Mouse (Mus musculus): ENCODE data around the gene Dnah12.
A peak's percentile ranks its signal among the peaks of the same experiment; 100 is the strongest.
"Not testable (repeated sequence)": the region's sequence is repeated elsewhere in the genome, so short reads cannot be mapped to it uniquely, and the experiment has no call there.

Dnah12 gene

DNA sequence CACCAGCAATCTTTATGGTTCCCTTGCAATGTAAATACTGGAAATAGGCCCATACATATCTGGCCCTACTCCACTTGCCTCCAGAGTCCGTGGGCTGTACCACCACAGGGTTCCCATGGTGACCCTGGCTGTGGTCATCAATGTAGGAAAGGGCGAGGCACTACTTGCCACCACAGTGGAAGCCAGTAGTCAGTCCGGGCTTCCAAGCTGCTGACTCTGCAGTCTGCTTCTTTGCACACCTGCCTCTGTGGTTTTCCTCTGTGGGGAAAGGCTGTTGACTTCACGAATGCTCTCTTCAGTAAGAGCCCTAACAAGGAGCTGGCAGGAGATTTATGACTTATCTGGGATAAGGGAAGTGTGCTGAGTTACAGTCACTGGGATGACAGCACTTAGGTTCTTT, 185.7 kb downstream of the Dnah12 start:
- DNase-seq (ENCODE audit: inconsistent age in 2 of 2, low spot score in 1 of 2) = no peak

DNA sequence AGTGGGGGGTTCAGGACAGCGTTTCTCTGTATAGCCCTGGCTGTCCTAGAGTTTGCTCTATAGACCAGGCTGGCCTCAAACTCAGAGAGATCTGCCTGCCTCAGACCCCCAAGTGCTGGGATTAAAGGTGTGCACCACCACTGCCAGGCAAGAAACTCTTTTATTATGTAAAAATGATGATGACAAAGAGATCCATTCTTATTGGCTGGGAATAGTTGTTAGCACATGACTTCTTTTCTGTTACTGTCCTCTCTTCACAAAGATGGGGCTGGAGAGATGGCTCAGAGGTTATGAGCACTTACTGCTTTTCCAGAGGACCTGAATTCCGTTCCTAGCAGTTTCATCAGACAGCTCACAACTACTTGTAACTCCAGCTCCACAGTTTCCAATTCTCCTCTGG, 186.9 kb downstream of the Dnah12 start:
- no peak for DNase-seq (ENCODE audit: inconsistent age in 2 of 2, low spot score in 1 of 2)

DNA sequence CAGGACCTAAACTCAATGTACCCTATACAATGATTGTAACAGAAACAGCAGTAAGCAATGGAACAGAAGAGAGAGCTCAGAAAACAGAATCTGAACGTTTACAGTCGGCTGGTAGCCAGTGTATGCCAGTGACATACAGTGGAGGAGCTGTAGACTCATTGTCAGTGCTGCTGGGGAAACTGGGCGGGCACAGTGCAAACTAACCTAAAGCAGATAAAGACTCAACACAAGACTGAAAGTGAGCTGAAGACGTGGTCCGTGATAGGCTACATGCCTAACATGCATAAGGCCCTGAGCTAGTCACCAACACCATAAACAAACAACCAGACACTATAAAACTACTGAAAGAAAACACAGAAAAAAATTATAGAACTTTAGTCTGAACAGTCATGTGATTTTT, 188.6 kb downstream of the Dnah12 start:
- DNase-seq (ENCODE audit: inconsistent age in 2 of 2, low spot score in 1 of 2) = no peak

DNA sequence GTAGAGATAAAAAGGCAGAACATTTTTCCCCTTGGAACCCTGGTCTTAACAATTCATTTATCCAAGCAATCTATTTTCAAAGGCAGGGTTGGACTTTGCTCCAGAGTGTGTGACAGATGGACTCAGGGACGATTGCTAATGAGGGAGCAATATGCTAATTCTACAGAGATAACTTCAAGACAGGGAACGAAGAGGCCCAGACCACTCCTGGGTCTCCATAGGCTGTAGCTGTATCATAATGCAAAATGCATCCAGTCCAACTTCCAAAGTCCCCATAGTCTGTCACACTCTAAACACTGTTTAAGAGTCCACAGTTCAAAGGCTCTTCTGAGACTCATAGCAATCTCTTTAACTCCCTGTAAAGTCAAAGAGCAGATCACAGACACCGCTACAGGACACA, 194.2 kb downstream of the Dnah12 start:
- DNase-seq (ENCODE audit: inconsistent age in 2 of 2, low spot score in 1 of 2) = no peak

DNA sequence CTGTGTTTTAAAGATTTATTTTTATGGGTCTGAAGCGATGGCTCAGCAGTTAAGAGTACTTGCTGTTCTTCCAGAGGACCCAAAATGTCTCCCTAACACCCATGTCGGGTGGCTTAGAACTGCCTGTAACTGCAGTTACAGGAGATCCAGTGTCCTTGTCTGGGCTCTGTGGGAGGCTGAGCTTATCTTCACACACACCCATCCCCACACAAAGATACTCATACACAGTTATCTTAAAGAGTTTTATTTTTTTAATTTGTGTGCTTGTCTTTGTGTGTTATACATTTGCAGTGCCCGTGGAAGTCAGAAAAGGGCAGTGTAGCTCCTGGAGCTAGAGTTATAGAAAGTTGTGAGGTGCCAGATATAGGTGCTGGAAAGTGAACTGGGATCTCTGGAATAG, 197.7 kb downstream of the Dnah12 start:
- DNase-seq (ENCODE audit: inconsistent age in 2 of 2, low spot score in 1 of 2) = no peak

DNA sequence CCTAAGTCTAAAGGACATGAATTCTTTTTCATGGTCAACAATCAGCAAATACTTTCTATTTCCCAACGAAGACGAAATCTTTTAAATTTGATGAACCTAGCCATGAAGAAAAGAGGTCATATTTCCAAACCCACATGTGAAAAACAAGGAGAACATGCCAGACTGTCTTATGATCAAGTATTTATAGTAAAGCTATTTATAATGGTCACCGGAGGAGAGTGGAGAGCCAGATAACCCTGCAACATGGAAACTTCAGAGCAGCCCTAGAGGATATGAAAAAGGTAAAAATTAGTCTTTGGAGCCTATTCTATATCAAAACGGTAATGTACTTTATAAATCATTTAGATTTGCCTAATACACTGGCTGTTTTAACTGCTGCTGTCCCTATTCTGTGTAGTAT, 201.3 kb downstream of the Dnah12 start, which contains the start of gene Asb14:
Gene Asb14, plus strand, starts transcription at position 166 of the 400 bp plus-strand sequence.
- no peak for DNase-seq (ENCODE audit: inconsistent age in 2 of 2, low spot score in 1 of 2)

DNA sequence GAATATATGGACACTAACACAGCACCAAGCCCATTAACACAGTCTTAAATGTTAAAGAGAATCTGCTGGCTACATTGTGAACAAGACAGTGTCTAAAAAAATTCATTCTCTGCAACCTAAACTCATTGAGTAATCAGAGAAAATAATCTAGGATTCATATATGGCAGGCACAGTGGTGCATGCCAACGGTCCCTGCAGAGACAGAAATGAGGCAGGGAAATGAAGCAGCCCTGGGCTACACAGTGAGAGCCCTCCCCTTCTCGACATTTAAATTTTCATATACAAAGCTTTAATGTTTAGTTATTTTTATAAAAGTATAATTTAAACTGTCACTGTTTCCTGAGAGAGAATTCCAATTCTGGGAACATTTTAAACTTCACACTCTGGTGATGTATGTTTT, 206.4 kb downstream of the Dnah12 start:
- no peak for DNase-seq (ENCODE audit: inconsistent age in 2 of 2, low spot score in 1 of 2)

DNA sequence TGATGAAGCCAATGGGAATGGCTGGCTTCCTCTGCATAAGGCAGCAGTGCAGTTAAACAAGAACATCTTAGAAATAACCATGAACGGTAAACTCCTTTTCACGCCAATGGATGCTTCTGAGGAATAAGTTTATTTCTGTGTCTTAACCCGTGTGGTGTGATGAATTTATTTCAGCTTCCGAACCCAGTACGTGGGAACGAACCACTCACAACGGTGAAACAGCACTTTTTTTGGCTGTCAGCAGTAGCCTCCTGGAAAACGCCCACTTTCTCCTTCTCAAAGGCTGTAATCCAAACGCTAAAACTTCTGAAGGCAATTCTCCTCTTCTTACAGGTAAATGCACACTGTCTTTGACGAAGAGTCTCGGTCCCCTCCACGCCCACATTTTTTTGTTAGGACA, 207.8 kb downstream of the Dnah12 start:
- DNase-seq (ENCODE audit: inconsistent age in 2 of 2, low spot score in 1 of 2) = no peak

DNA sequence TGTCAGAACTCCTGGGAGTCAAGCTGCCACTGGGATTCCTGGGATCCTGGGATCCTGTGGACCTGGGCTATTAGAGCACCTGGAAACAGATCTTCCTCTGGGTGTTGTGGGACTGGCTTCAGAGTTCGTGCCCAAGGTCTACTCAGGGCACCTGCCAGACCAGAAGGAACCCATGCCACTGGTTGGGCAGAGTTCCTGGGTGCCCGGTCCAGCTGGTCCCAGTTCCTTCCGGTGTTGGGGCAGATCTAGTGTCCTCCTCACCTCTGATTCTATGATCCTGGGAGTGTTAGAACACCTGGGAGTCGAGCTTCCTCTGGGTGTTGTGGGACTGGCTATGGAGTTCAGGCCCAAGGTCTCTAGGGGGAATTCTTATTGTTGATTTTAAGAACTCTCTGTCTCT, 214.3 kb downstream of the Dnah12 start:
- DNase-seq (ENCODE audit: inconsistent age in 2 of 2, low spot score in 1 of 2) = no peak

DNA sequence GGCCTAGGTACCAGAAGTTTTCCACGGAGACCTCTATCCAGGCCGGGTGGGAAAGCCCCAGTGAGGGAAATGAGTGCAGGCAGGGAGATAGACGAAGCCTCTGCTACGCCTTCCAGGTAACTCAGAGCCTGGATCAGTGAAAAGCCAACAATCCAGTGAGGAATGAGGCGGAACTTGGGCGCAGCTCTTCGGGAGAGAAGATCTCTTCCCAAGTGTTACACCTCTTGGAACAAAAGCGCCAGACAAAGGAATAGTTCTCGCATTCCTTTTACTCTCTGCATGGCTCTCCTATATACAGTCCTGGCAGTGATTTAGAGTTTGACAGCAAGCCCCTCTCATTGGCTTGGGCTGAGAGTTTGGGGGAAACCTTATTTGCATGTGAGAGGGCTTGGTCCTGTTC, 217.4 kb downstream of the Dnah12 start:
- not testable (repeated sequence) for DNase-seq (ENCODE audit: inconsistent age in 2 of 2, low spot score in 1 of 2)

DNA sequence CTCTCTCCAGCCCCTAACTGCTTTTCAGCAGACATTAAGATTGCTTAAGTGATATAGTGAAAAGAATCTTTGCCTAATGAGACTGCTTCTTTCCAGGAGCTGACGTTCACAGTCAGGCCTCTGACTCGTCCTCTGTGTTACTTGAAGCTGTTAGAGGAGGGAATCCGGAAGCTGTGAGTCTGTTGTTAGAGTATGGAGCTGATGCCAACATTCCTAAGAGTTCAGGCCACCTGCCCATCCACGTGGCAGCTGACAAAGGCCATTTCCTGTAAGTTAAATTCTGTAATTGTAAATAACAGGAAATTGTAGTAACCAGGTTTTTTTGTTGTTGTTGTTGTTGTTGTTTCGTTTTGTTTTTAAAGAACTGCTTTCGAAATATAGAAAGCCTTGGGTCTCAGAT, 218.1 kb downstream of the Dnah12 start:
- peak; percentile 12 to 28 for DNase-seq (ENCODE audit: inconsistent age in 2 of 2, low spot score in 1 of 2)

DNA sequence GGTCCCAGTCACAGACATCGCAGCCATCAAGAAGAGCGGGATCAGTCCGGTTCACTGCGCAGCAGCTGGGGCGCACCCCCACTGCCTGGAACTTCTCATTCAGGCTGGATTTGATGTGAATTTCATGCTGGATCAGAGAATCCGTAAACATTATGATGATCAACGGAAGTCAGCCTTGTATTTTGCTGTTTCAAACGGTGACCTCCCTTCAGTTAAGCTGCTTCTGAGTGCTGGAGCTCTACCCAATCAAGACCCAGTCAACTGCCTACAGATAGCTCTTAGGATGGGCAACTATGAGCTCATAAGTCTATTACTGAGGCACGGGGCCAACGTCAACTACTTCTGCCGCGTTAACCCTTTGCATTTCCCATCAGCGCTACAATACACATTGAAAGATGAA, 218.8 kb downstream of the Dnah12 start:
- no peak for DNase-seq (ENCODE audit: inconsistent age in 2 of 2, low spot score in 1 of 2)

DNA sequence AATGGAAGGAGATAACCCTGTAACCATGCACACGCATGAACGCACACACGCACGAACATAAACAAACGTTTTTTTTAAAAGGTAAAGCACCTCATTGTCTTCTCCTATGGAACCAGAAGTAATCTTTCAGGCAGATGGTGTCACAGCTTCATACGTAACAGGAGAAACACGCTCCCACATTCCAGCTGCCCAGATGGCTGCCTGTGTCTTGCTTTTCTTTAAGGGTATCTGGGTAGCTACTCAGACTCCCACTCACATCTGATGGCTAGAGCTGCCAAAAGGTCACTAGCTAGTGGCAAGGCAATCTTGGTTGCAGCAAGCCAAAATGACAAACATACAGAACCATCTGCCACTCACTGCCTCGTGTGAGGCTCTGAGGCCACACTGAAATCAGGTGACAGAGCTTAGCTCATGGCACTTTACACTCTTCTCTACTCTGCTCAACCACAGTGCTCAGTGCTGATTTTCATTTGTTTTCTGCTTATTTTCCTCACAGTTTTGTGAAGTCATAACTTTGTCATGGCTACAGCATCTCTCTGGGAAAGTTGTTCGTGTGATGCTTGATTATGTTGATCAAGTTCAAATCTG, 220.7 kb downstream of the Dnah12 start:
- DNase-seq (ENCODE audit: inconsistent age in 2 of 2, low spot score in 1 of 2) = no peak

DNA sequence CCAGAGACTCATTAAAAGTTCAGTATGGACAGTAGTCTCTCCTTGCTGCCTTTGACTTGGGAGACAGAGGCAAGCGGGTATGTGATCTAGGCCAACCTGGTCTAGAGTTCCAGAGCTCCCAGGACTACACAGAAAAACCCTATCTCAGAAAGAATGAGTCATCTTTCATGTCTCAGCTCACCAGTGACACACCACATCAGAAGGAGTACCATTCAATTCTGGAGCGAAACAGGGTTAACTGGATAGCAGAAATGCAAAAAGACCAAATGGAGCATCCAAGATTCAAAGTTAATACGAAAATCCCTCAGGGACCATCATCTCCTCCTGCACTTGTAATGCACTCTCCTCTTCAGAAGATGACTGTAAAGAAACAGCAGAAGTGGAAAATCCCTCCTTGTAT, 226.2 kb downstream of the Dnah12 start:
- DNase-seq (ENCODE audit: inconsistent age in 2 of 2, low spot score in 1 of 2) = no peak

DNA sequence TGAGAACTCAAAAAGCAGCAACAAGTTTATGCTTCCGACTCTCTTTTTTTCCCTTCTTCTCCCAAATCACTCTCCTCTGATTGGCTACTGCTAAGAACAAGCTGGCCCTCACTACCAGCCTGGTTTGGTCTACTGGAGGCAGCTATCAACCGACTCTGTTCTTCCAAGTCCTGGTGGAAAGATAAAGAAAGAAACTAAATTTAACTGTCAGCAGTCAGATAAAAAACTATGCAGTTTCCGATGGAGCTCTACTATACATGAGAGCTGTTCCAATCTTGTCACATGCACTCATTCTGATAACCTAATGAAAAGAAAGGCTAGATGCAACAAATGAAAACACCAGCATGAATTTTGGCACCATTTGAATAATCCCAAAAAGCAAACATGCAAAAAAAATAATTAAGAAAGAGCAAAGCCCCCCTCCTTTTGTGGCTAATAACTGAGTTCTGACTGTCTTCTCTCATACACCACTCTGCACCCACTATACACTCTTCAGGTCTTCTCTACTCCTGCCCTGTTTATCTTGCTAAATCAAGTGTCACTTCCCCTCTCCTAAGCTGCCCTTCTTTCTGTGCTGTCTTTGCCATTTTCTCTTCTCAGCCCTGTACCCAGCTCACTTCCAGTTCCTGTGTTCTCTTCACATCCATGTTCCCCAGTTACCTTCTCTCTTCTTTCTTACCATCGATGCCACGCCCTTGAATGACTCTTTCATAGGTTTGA, 230.8 kb downstream of the Dnah12 start:
- DNase-seq (ENCODE audit: inconsistent age in 2 of 2, low spot score in 1 of 2) = no peak

DNA sequence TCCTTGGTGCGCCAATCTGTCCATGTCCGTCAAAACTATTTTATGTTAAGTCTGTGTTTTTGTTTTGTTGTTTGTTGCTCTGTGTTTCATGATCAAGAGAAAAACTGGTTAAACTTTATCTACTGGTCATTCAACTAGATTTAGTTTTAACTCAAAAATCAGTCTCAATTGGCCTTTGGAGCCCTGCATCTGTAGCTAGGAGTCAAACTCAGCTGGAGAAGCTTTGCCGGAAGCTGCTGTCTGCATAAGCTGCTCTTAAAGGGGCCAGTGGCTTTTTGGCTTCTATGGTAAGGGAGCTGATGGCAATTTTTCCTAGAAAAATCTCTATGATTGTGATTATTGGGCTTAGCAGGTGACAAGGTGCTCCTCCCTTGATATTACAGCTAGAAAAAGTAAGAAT, 241.8 kb downstream of the Dnah12 start:
- no peak for DNase-seq (ENCODE audit: inconsistent age in 2 of 2, low spot score in 1 of 2)

DNA sequence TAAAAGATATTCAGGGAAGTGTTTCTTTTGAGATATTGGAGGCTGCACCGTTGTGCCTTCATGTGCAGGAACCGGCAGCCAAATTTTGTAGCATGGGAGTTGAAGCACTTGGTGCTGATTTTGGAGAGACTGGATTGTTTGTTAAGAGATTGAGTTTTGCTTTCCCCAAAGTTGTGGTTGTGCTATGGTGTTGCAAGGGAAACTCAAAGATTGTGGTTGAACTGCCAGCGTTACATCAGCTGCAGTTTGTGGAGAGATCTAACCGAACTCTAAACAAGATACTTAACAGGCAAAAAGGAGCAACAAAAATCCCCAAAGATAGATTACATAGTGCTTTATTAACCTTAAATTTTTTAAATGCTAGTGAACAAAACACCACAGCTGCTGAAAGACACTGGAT, 242.5 kb downstream of the Dnah12 start:
- no peak for DNase-seq (ENCODE audit: inconsistent age in 2 of 2, low spot score in 1 of 2)

All from adrenal gland, adult (tissue).